Mouse (Mus musculus) brain, embryonic 14.5 days (tissue): ENCODE results near the gene Atp1b1.

Source experiments
- CTCF ChIP-seq: fragments of 200-500 bp; IDR thresholded peaks from 2 replicates; pipeline ENCODE4 v1.5.1; 2012; ENCODE audit warnings: inconsistent platforms, mild to moderate bottlenecking, moderate library complexity, borderline replicate concordance; ENCODE audit not compliant: insufficient read depth, insufficient read length; ENCODE audit errors: extremely low read depth
- POLR2A ChIP-seq: fragments of 200-500 bp; IDR thresholded peaks from 2 replicates; pipeline ENCODE4 v1.6.1; 2012; ENCODE audit warnings: mild to moderate bottlenecking, inconsistent platforms, borderline replicate concordance; ENCODE audit not compliant: poor library complexity, insufficient read depth, insufficient read length, severe bottlenecking; ENCODE audit errors: extremely low read depth

- TF ChIP-seq POLR2A: no peak
- TF ChIP-seq CTCF: no peak
Observed at GRCm38 (mm10) chr1:164454747-164455400, 3.3 kb downstream of the Atp1b1 start.
